Mouse (Mus musculus): ENCODE data around the gene Flywch2. TPM values are rescaled to one million over a fixed set of nuclear protein-coding genes. Genes with fewer than 3 reads are reported as not detected.

The Flywch2 gene
- polyA plus RNA-seq, 1 experiment = 0.27 TPM

- H3K27me3 ChIP-seq (ENCODE audit: control insufficient read depth, insufficient read depth, insufficient read length) = peaks cover 30% of the 10 kb centered on the region
- peak overlapping the region; percentile 29 for H3K4me3 ChIP-seq (ENCODE audit: insufficient read depth, poor library complexity, severe bottlenecking)
- peak overlapping the region; percentile 36 for H3ac ChIP-seq (ENCODE audit: control insufficient read depth, insufficient read length, low read depth)
- TF ChIP-seq MAX (IDR thresholded peaks at IDR 0.05) = no peak
- TF ChIP-seq MYOG (IDR thresholded peaks at IDR 0.05; ENCODE audit: control insufficient read depth, extremely low read depth, insufficient read length) = no peak
- no peak for TF ChIP-seq USF1 (IDR thresholded peaks at IDR 0.05; ENCODE audit: low read depth)
- no peak for TF ChIP-seq CEBPB (IDR thresholded peaks at IDR 0.05; ENCODE audit: low read depth)
- TF ChIP-seq CTCF (IDR thresholded peaks at IDR 0.05; ENCODE audit: control insufficient read depth, insufficient read depth, insufficient read length) = no peak
- TF ChIP-seq FOSL1 (IDR thresholded peaks at IDR 0.05; ENCODE audit: insufficient read depth, low read length, poor library complexity, severe bottlenecking) = no peak
- no peak for TF ChIP-seq MYOD1 (IDR thresholded peaks at IDR 0.05; ENCODE audit: control insufficient read depth, insufficient read length, low read depth)
- H3K79me3 ChIP-seq (ENCODE audit: low read depth) = no peaks in the 10 kb centered on the region
- H3K36me3 ChIP-seq (ENCODE audit: control insufficient read depth, insufficient read depth) = no peaks in the 10 kb centered on the region
- H3K79me2 ChIP-seq (ENCODE audit: control insufficient read depth, insufficient read depth) = no peaks in the 10 kb centered on the region
Measured at GRCm38 (mm10) chr17:23740136-23740584, 45.7 kb downstream of the Flywch2 start.

DNA sequence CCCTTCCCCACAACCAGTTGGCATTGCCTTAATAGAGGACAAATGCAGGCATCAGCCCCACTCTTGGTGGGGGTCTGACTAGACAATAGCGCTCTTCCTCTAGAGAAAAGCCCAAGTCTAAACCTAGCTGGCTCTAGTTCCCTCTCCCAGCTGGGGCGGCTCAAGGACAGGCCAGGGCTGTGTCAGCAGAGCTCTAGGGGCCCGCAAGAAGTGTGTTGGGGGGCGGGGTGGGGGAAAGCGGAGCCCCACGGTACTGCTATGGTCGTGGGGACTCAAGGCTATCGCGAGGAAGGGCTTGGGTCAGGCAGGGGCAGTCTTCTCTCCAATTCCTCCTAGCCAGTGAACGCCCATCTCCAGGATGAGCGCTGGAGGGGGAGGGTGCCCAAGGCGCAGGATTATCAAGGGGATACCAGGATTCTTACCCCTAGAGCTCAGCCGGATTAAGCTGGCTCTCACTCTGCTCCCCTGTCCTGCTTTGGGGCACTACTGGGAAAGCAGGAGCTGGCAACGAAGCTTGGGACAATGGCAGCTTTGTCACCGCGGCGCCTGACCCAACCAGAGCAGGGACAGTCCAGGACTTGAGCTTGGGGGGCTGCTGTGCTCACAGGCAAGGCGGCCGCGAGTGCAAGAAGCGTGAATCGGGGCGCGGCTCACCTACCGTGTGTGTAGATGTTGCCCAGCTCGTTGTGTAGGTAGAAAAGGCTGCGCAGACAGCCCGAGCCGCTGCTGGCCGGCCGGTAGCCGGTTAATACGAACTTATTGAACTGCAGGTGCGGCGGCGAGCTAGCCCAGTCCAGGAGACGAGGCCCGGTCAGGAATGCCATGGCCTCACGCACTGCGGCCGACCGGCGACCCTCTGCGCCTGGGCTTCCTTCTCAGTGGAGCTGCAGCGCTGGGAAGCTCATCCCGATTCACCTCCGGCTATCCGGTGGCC is 46.4 kb downstream of the Flywch2 start:
- H3K79me3 ChIP-seq (ENCODE audit: low read depth) = no peaks in the 10 kb centered on the region
- H3K27me3 ChIP-seq (ENCODE audit: control insufficient read depth, insufficient read depth, insufficient read length) = peaks cover 23% of the 10 kb centered on the region
- H3K36me3 ChIP-seq (ENCODE audit: control insufficient read depth, insufficient read depth) = no peaks in the 10 kb centered on the region
- peak overlapping the region; percentile 29 for H3K4me3 ChIP-seq (ENCODE audit: insufficient read depth, poor library complexity, severe bottlenecking)
- H3K79me2 ChIP-seq (ENCODE audit: control insufficient read depth, insufficient read depth) = no peaks in the 10 kb centered on the region
- TF ChIP-seq FOSL1 (IDR thresholded peaks at IDR 0.05; ENCODE audit: insufficient read depth, low read length, poor library complexity, severe bottlenecking) (no peak), USF1 (IDR thresholded peaks at IDR 0.05; ENCODE audit: low read depth) (no peak), CEBPB (IDR thresholded peaks at IDR 0.05; ENCODE audit: low read depth) (no peak), MYOD1 (IDR thresholded peaks at IDR 0.05; ENCODE audit: control insufficient read depth, insufficient read length, low read depth) (no peak), MYOG (IDR thresholded peaks at IDR 0.05; ENCODE audit: control insufficient read depth, extremely low read depth, insufficient read length) (no peak), MAX (IDR thresholded peaks at IDR 0.05) (no peak), CTCF (IDR thresholded peaks at IDR 0.05; ENCODE audit: control insufficient read depth, insufficient read depth, insufficient read length) (no peak)
- H3ac ChIP-seq (ENCODE audit: control insufficient read depth, insufficient read length, low read depth) = peak overlapping the region; percentile 36

DNA sequence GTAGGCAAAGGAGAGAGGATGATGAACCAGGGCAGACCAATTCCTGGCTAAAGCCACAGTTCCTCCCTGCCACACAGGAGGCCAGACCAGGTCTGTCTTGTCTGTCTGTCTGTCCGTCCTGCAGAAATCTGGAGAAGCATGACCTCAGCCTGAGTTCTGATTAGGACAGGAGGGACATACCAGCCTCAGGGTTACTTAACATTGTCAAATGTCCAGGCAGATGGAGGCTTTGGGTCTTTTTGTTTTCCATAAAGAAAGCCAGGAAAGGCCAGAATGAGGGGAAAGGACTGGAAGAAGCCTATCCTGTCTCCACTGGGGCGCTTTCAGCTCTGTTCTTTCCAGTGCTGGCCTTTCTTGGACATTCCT is 47.1 kb downstream of the Flywch2 start:
- TF ChIP-seq CEBPB (IDR thresholded peaks at IDR 0.05; ENCODE audit: low read depth) (no peak), FOSL1 (IDR thresholded peaks at IDR 0.05; ENCODE audit: insufficient read depth, low read length, poor library complexity, severe bottlenecking) (no peak), MYOD1 (IDR thresholded peaks at IDR 0.05; ENCODE audit: control insufficient read depth, insufficient read length, low read depth) (no peak), CTCF (IDR thresholded peaks at IDR 0.05; ENCODE audit: control insufficient read depth, insufficient read depth, insufficient read length) (no peak), USF1 (IDR thresholded peaks at IDR 0.05; ENCODE audit: low read depth) (no peak), MYOG (IDR thresholded peaks at IDR 0.05; ENCODE audit: control insufficient read depth, extremely low read depth, insufficient read length) (no peak), MAX (IDR thresholded peaks at IDR 0.05) (no peak)
- H3K79me3 ChIP-seq (ENCODE audit: low read depth) = no peaks in the 10 kb centered on the region
- H3K4me3 ChIP-seq (ENCODE audit: insufficient read depth, poor library complexity, severe bottlenecking) = no peak overlapping the region
- no peaks in the 10 kb centered on the region for H3K79me2 ChIP-seq (ENCODE audit: control insufficient read depth, insufficient read depth)
- H3ac ChIP-seq (ENCODE audit: control insufficient read depth, insufficient read length, low read depth) = no peak overlapping the region
- peaks cover 22% of the 10 kb centered on the region for H3K27me3 ChIP-seq (ENCODE audit: control insufficient read depth, insufficient read depth, insufficient read length)
- H3K36me3 ChIP-seq (ENCODE audit: control insufficient read depth, insufficient read depth) = no peaks in the 10 kb centered on the region

DNA sequence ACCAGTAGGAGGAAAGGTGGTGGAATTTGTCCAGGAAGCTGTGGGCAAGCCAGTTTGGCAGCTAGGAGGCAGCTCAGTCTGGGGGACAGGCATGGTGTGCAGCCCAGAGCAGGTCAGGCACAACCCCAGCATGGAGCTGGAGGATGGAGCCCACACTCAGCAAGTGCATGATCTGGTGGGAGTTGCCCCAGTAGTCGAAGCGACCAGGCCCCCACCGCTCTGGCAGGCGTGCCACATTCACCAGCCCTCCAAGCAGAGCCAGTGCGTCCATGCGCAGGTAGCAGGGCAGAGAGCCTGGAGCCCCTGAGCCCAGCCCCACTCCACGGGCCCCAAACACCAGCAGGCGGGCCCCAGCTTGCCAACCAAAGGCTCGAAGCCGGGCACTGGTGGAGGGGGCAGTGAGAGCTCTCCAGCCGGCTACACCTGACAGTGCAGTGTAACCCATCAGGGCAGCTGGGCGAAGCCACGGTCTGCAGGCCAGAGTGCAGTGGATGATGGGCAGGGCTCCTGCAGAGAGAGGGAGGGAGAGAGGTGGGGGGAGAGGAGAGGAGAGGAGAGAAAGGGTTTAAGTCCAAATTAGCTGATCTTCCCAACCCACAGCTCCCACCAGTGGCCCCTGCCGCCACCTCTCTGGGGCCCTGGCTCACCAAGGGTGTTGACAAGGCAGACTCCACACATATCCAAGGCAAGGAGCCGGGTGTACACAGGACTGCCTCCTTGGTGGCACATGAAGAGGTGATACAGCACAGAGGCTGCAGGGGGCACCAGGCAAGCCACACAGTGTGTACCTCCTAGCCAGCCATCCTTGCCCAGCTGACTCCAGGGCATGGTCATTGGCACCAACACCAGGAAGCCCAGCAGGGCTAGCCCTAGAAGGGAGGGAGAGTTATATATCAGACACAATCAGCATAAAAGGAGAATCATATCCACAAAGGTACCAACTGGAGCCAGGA is 48.1 kb downstream of the Flywch2 start:
- Histone ChIP-seq H3K4me3 (ENCODE audit: insufficient read depth, poor library complexity, severe bottlenecking) (no peak overlapping the region), H3ac (ENCODE audit: control insufficient read depth, insufficient read length, low read depth) (no peak overlapping the region), H3K79me3 (ENCODE audit: low read depth) (no peaks in the 10 kb centered on the region), H3K79me2 (ENCODE audit: control insufficient read depth, insufficient read depth) (no peaks in the 10 kb centered on the region), H3K27me3 (ENCODE audit: control insufficient read depth, insufficient read depth, insufficient read length) (peaks cover 12% of the 10 kb centered on the region), H3K36me3 (ENCODE audit: control insufficient read depth, insufficient read depth) (no peaks in the 10 kb centered on the region)
- TF ChIP-seq MYOG (IDR thresholded peaks at IDR 0.05; ENCODE audit: control insufficient read depth, extremely low read depth, insufficient read length) (no peak), CTCF (IDR thresholded peaks at IDR 0.05; ENCODE audit: control insufficient read depth, insufficient read depth, insufficient read length) (peak; percentile 39)

DNA sequence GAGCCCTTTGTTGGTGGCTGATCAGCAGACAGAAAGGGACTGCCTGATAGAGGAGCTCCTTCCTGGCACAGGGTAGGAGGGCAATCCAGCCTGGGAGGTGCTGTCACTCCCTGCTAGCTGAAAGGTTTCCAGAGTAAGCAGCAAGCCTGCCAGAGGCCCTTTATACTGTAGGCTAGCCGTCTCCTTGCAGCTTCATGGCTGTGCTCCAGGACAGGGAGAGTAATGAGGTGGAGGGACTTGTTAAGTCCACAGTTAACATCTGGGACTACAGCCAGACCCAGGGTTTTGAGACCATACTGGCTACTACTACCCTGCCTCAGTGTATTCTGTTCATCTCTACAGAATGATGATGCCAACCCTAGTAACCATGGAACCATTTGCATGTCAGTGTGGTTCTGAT is 51.5 kb downstream of the Flywch2 start:
- H3K4me3 ChIP-seq (ENCODE audit: insufficient read depth, poor library complexity, severe bottlenecking) = no peak overlapping the region
- no peaks in the 10 kb centered on the region for H3K36me3 ChIP-seq (ENCODE audit: control insufficient read depth, insufficient read depth)
- H3ac ChIP-seq (ENCODE audit: control insufficient read depth, insufficient read length, low read depth) = no peak overlapping the region
- H3K79me2 ChIP-seq (ENCODE audit: control insufficient read depth, insufficient read depth) = no peaks in the 10 kb centered on the region
- no peaks in the 10 kb centered on the region for H3K79me3 ChIP-seq (ENCODE audit: low read depth)
- no peaks in the 10 kb centered on the region for H3K27me3 ChIP-seq (ENCODE audit: control insufficient read depth, insufficient read depth, insufficient read length)
- TF ChIP-seq MYOD1 (IDR thresholded peaks at IDR 0.05; ENCODE audit: control insufficient read depth, insufficient read length, low read depth) (no peak), USF1 (IDR thresholded peaks at IDR 0.05; ENCODE audit: low read depth) (no peak), CEBPB (IDR thresholded peaks at IDR 0.05; ENCODE audit: low read depth) (no peak), CTCF (IDR thresholded peaks at IDR 0.05; ENCODE audit: control insufficient read depth, insufficient read depth, insufficient read length) (no peak), FOSL1 (IDR thresholded peaks at IDR 0.05; ENCODE audit: insufficient read depth, low read length, poor library complexity, severe bottlenecking) (no peak), MYOG (IDR thresholded peaks at IDR 0.05; ENCODE audit: control insufficient read depth, extremely low read depth, insufficient read length) (no peak)
